Mouse (Mus musculus) spleen, adult 12 weeks (tissue): Measurements from ENCODE around the gene Nrgn.
A peak's percentile ranks its signal among the peaks of the same experiment; 100 is the strongest.

Experiments used
- DNase-seq: peaks from one replicate; pipeline ENCODE4 v3.0.0; 2022; ENCODE audit warnings: low spot score

The Nrgn gene

GRCm38 (mm10) chr9:37552536-37553293, at the start of gene Nrgn:
Gene Nrgn, minus strand, starts transcription at chr9:37552904.
- DNase-seq, result peak; percentile 27

GRCm38 (mm10) chr9:37600538-37601205, 48.0 kb upstream of the Nrgn start:
- DNase-seq, result peak; percentile 5

GRCm38 (mm10) chr9:37598637-37599036, 45.9 kb upstream of the Nrgn start:
- no peak for DNase-seq

- no peak for DNase-seq
These were observed 42.9 kb upstream of the Nrgn start for GRCm38 (mm10) chr9:37595570-37595969.

- DNase-seq, result no peak
These were observed 41.0 kb upstream of the Nrgn start for GRCm38 (mm10) chr9:37593690-37594089.

- no peak for DNase-seq
These were observed 39.9 kb upstream of the Nrgn start for GRCm38 (mm10) chr9:37592633-37593032.

- DNase-seq, result no peak
These were observed 39.3 kb upstream of the Nrgn start for GRCm38 (mm10) chr9:37592025-37592424.

- no peak for DNase-seq
These were observed 37.7 kb upstream of the Nrgn start for GRCm38 (mm10) chr9:37590381-37590780.

- no peak for DNase-seq
These were observed 34.0 kb upstream of the Nrgn start for GRCm38 (mm10) chr9:37586718-37587117.

- no peak for DNase-seq
These were observed 30.9 kb upstream of the Nrgn start for GRCm38 (mm10) chr9:37583594-37583993.

- no peak for DNase-seq
These were observed 23.8 kb upstream of the Nrgn start for GRCm38 (mm10) chr9:37576436-37576930.

GRCm38 (mm10) chr9:37572204-37572876, 19.6 kb upstream of the Nrgn start:
- DNase-seq, result no peak

- DNase-seq, result no peak
These were observed 16.6 kb upstream of the Nrgn start for GRCm38 (mm10) chr9:37569231-37569835.

GRCm38 (mm10) chr9:37568605-37569214, 16.0 kb upstream of the Nrgn start:
- no peak for DNase-seq

- DNase-seq, result no peak
These were observed 15.3 kb upstream of the Nrgn start for GRCm38 (mm10) chr9:37567892-37568604.

GRCm38 (mm10) chr9:37567454-37567853, 14.8 kb upstream of the Nrgn start:
- DNase-seq, result no peak

- DNase-seq, result no peak
These were observed 14.3 kb upstream of the Nrgn start for GRCm38 (mm10) chr9:37567019-37567418.

- DNase-seq, result no peak
These were observed 11.1 kb upstream of the Nrgn start for GRCm38 (mm10) chr9:37563805-37564204.

- DNase-seq, result no peak
These were observed 7.9 kb upstream of the Nrgn start for GRCm38 (mm10) chr9:37560617-37561016.

GRCm38 (mm10) chr9:37556366-37556765, 3.7 kb upstream of the Nrgn start:
- DNase-seq, result no peak
